Mouse (Mus musculus) liver, embryonic 12.5 days (tissue): ENCODE data around the gene Ier5l. TPM values are rescaled to one million over a fixed set of nuclear protein-coding genes. Genes with fewer than 3 reads are reported as not detected.

Source experiments
- ATAC-seq: fragments of 200-750 bp; cut with Nextera tagmentation; 2 replicates; pipeline ENCODE4 v1.8.0; 2017; ENCODE audit warnings: moderate number of reproducible peaks, mild to moderate bottlenecking, moderate library complexity
- H3K27ac ChIP-seq: fragments of 300-500 bp; sonication (generic); 2 replicates; pipeline ENCODE4 v1.5.1; 2016; ENCODE audit warnings: mild to moderate bottlenecking
- H3K27me3 ChIP-seq: fragments of 300-500 bp; sonication (generic); replicated peaks from 2 replicates; pipeline ENCODE4 v1.6.1; 2016; ENCODE audit warnings: mild to moderate bottlenecking, moderate library complexity
- H3K36me3 ChIP-seq: fragments of 300-500 bp; sonication (generic); 2 replicates; pipeline ENCODE4 v1.6.1; 2016; ENCODE audit warnings: mild to moderate bottlenecking, moderate library complexity
- H3K4me1 ChIP-seq: fragments of 300-500 bp; sonication (generic); 2 replicates; pipeline ENCODE4 v1.6.1; 2016
- H3K4me2 ChIP-seq: fragments of 300-500 bp; sonication (generic); 2 replicates; pipeline ENCODE4 v1.6.1; 2016; ENCODE audit warnings: mild to moderate bottlenecking, moderate library complexity
- H3K4me3 ChIP-seq: fragments of 300-500 bp; sonication (generic); 2 replicates; pipeline ENCODE4 v1.5.1; 2016; ENCODE audit warnings: mild to moderate bottlenecking, moderate library complexity
- H3K9ac ChIP-seq: fragments of 300-500 bp; sonication (generic); 2 replicates; pipeline ENCODE4 v1.6.1; 2016; ENCODE audit warnings: mild to moderate bottlenecking, moderate library complexity
- H3K9me3 ChIP-seq: fragments of 300-500 bp; sonication (generic); replicated peaks from 2 replicates; pipeline ENCODE4 v1.6.1; 2016; ENCODE audit warnings: mild to moderate bottlenecking, moderate library complexity
- WGBS: fragments of 180-500 bp; shearing (Covaris S2); methylation state at CpG from one replicate; pipeline ENCODE4 v1.1.7; 2016; ENCODE audit not compliant: insufficient replicate concordance; 5-methylcytosine and 5-hydroxymethylcytosine counted together
- polyA plus RNA-seq: library from polyadenylated mRNA; unstranded; fragments of >200 nt; fragmentation: Nextera tagmentation; extraction: Ambion mirVana; gene quantifications from 2 replicates; pipeline ENCODE4 v1.2.1, GENCODE M21; 2016

Gene Ier5l
- polyA plus RNA-seq, 1 experiment from 2014 or later: 0.44 TPM

GRCm38 (mm10) chr2:30466787-30467186 is 7.2 kb downstream of the Ier5l start:
- Histone ChIP-seq H3K27ac (no peak overlapping the region), H3K36me3 (no peaks in the 10 kb centered on the region), H3K4me2 (no peak overlapping the region), H3K27me3 (peaks cover 66% of the 10 kb centered on the region), H3K4me1 (peaks cover 28% of the 10 kb centered on the region), H3K4me3 (no peak overlapping the region), H3K9ac (no peak overlapping the region), H3K9me3 (no peaks in the 10 kb centered on the region)
- no peak for ATAC-seq
- 56% methylated on average over 4 of the region's 4 CpGs for WGBS

- H3K4me1 ChIP-seq: peaks cover 18% of the 10 kb centered on the region
- H3K9me3 ChIP-seq: no peaks in the 10 kb centered on the region
- peak overlapping the region; percentile 51 for H3K9ac ChIP-seq
- H3K36me3 ChIP-seq: no peaks in the 10 kb centered on the region
- no peak for ATAC-seq
- H3K27me3 ChIP-seq: peaks cover 42% of the 10 kb centered on the region
- H3K4me3 ChIP-seq: peak overlapping the region; percentile 59
- H3K27ac ChIP-seq: peak overlapping the region; percentile 33; the same call in 1 of the 2 replicates
- peak overlapping the region; percentile 71 for H3K4me2 ChIP-seq
- 44% methylated on average over 5 of the region's 5 CpGs for WGBS
Observed at GRCm38 (mm10) chr2:30464411-30464810, 9.6 kb downstream of the Ier5l start.

- H3K9me3 ChIP-seq: no peaks in the 10 kb centered on the region
- peak overlapping the region; percentile 71 for H3K4me2 ChIP-seq
- peak; percentile 97 for ATAC-seq
- peaks cover 37% of the 10 kb centered on the region for H3K27me3 ChIP-seq
- H3K36me3 ChIP-seq: peaks cover 2% of the 10 kb centered on the region; the same call in 1 of the 2 replicates
- H3K27ac ChIP-seq: peak overlapping the region; percentile 33; the same call in 1 of the 2 replicates
- H3K9ac ChIP-seq: peak overlapping the region; percentile 51
- peak overlapping the region; percentile 59 for H3K4me3 ChIP-seq
- 2% methylated on average over 9 of the region's 9 CpGs for WGBS
- peaks cover 18% of the 10 kb centered on the region for H3K4me1 ChIP-seq
Observed at GRCm38 (mm10) chr2:30463904-30464330, 10.1 kb downstream of the Ier5l start.

- peak overlapping the region; percentile 59 for H3K4me3 ChIP-seq
- no peak for ATAC-seq
- peak overlapping the region; percentile 33; the same call in 1 of the 2 replicates for H3K27ac ChIP-seq
- peak overlapping the region; percentile 71 for H3K4me2 ChIP-seq
- H3K4me1 ChIP-seq: peaks cover 18% of the 10 kb centered on the region
- H3K9me3 ChIP-seq: no peaks in the 10 kb centered on the region
- peaks cover 32% of the 10 kb centered on the region for H3K27me3 ChIP-seq
- peaks cover 5% of the 10 kb centered on the region; the same call in 1 of the 2 replicates for H3K36me3 ChIP-seq
- 17% methylated on average over 5 of the region's 5 CpGs for WGBS
- H3K9ac ChIP-seq: peak overlapping the region; percentile 51; the same call in 1 of the 2 replicates
Observed at GRCm38 (mm10) chr2:30463341-30463761, 10.7 kb downstream of the Ier5l start.

DNA sequence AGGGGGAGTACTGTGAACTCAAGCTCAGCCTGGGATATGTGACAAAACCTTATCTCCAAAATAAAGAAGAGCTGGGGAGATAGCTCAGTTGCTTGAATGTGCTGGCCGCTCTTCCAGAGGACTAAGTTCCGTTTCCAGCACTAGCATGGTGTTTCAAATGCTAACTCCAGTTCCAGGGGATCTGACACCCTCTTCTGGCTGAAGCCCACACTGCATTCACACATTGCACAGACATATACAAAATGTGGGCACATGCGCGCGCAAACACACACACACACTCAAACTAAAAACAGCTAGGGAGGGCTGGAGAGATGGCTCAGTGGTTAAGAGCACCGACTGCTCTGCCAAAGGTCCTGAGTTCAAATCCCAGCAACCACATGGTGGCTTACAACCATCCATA is 14.8 kb downstream of the Ier5l start:
- peaks cover 19% of the 10 kb centered on the region for H3K4me1 ChIP-seq
- 81% methylated on average over 6 of the region's 6 CpGs for whole genome bisulfite sequencing

DNA sequence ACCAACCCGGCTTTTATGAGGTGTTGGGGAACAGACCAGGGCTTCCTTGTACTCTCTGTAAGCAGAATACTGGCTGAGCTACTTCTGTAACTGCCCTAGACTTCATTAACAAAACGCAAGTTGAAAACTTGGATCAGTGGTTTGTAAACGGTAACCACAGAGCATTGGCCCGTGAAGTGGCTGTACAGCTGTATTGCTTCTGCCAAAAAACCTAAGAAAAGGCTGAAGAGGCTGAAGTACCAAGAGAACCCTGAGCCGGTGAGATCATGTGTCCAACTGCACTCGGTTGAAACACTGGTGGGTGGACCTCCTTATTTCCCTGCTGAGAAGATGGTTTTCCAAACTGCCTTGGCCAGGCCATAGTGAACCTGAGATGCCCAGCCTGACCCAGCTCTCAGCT is 15.7 kb downstream of the Ier5l start:
- H3K4me2 ChIP-seq: no peak overlapping the region
- peaks cover 28% of the 10 kb centered on the region for H3K36me3 ChIP-seq
- no peak for ATAC-seq
- H3K4me3 ChIP-seq: no peak overlapping the region
- no peaks in the 10 kb centered on the region for H3K9me3 ChIP-seq
- no peak overlapping the region for H3K9ac ChIP-seq
- no peaks in the 10 kb centered on the region for H3K27me3 ChIP-seq
- peaks cover 14% of the 10 kb centered on the region for H3K4me1 ChIP-seq
- no peak overlapping the region for H3K27ac ChIP-seq
- WGBS: 74% methylated on average over 6 of the region's 6 CpGs

More for the DNA sequence above, 14.8 kb downstream of the Ier5l start:
- H3K27ac ChIP-seq: no peak overlapping the region
- no peaks in the 10 kb centered on the region for H3K9me3 ChIP-seq
- no peak overlapping the region for H3K4me2 ChIP-seq
- H3K27me3 ChIP-seq: no peaks in the 10 kb centered on the region
- H3K36me3 ChIP-seq: peaks cover 20% of the 10 kb centered on the region
- no peak overlapping the region for H3K9ac ChIP-seq
- ATAC-seq: no peak
- no peak overlapping the region for H3K4me3 ChIP-seq

- no peak for ATAC-seq
- no peaks in the 10 kb centered on the region for H3K9me3 ChIP-seq
- no peak overlapping the region for H3K27ac ChIP-seq
- no peaks in the 10 kb centered on the region for H3K27me3 ChIP-seq
- H3K4me3 ChIP-seq: no peak overlapping the region
- peaks cover 9% of the 10 kb centered on the region; the same call in 1 of the 2 replicates for H3K4me1 ChIP-seq
- 76% methylated on average over 13 of the region's 13 CpGs for WGBS
- H3K9ac ChIP-seq: no peak overlapping the region
- no peak overlapping the region for H3K4me2 ChIP-seq
- peaks cover 46% of the 10 kb centered on the region for H3K36me3 ChIP-seq
Observed at GRCm38 (mm10) chr2:30456104-30456980, 17.7 kb downstream of the Ier5l start.

DNA sequence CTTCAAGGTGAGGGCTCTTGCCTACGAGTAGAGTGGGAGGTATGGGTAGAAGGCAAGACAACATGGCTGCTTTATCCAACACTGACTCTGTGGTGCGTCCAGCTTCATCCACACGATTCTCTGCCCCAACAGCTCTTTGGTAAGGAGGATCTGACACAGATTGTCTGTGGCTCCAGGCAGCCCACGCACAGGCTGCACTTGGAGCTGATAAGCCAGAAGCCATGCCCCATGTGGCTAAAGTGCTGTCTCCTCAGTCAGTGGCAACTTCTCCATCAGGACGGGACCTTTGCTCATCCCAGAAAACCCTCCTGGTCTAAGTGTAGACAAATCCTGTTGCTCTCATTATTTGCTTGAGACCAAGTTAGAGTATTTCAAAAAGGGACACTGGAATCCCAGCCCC is 19.4 kb downstream of the Ier5l start:
- Histone ChIP-seq H3K27me3 (no peaks in the 10 kb centered on the region), H3K9me3 (0 out of 2 replicates have a peak, but pooled peaks cover 4% of the 10 kb centered on the region), H3K27ac (no peak overlapping the region; the same call in 1 of the 2 replicates), H3K36me3 (peaks cover 63% of the 10 kb centered on the region), H3K4me2 (no peak overlapping the region), H3K4me3 (no peak overlapping the region), H3K4me1 (peaks cover 9% of the 10 kb centered on the region; the same call in 1 of the 2 replicates), H3K9ac (no peak overlapping the region)
- no peak for ATAC-seq
- 46% methylated on average over 5 of the region's 5 CpGs for WGBS

GRCm38 (mm10) chr2:30453570-30453969 is 20.4 kb downstream of the Ier5l start:
- Histone ChIP-seq H3K4me3 (no peak overlapping the region), H3K9me3 (0 out of 2 replicates have a peak, but pooled peaks cover 4% of the 10 kb centered on the region), H3K4me1 (peaks cover 9% of the 10 kb centered on the region; the same call in 1 of the 2 replicates), H3K27me3 (no peaks in the 10 kb centered on the region), H3K27ac (no peak overlapping the region), H3K9ac (no peak overlapping the region), H3K36me3 (peaks cover 70% of the 10 kb centered on the region), H3K4me2 (no peak overlapping the region)
- ATAC-seq: no peak
- WGBS: 78% methylated on average over 3 of the region's 3 CpGs

- H3K36me3 ChIP-seq: peaks cover 82% of the 10 kb centered on the region
Observed at GRCm38 (mm10) chr2:30451525-30451924, 22.5 kb downstream of the Ier5l start.

DNA sequence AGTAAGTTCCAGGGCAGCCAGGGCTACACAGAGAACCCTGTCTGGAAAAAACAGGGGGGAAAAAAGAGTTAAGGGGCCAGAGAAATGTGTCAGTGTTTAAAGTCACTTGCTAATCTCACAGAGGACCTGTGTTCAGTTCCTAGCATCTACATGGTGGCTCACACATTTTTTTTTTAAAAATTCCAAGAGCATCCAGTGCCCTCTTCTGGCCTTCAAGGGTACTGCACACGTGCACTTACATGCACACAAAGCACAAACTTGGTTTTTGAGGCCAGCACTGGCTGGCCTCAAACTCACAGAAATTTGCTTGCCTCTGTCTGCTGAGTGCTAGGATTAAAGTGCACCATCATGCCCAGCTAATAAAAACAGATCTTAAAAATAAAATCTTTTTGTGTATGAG is 23.5 kb downstream of the Ier5l start:
- no peak for ATAC-seq
- Histone ChIP-seq H3K4me3 (no peak overlapping the region), H3K9me3 (0 out of 2 replicates have a peak, but pooled peaks cover 4% of the 10 kb centered on the region), H3K36me3 (peaks cover 89% of the 10 kb centered on the region), H3K4me1 (peaks cover 16% of the 10 kb centered on the region), H3K27ac (no peak overlapping the region), H3K27me3 (no peaks in the 10 kb centered on the region), H3K9ac (no peak overlapping the region), H3K4me2 (no peak overlapping the region)
- 58% methylated on average over 1 of the region's 1 CpGs for WGBS

More at GRCm38 (mm10) chr2:30451525-30451924, 22.5 kb downstream of the Ier5l start:
- Histone ChIP-seq H3K9ac (no peak overlapping the region), H3K27ac (no peak overlapping the region), H3K9me3 (0 out of 2 replicates have a peak, but pooled peaks cover 4% of the 10 kb centered on the region), H3K4me2 (no peak overlapping the region), H3K4me3 (no peak overlapping the region), H3K27me3 (no peaks in the 10 kb centered on the region), H3K4me1 (peaks cover 11% of the 10 kb centered on the region)
- no peak for ATAC-seq
- WGBS: 88% methylated on average over 3 of the region's 3 CpGs

- peaks cover 97% of the 10 kb centered on the region for H3K36me3 ChIP-seq
- no peaks in the 10 kb centered on the region for H3K27me3 ChIP-seq
- 0 out of 2 replicates have a peak, but pooled peaks cover 4% of the 10 kb centered on the region for H3K9me3 ChIP-seq
- no peak overlapping the region for H3K27ac ChIP-seq
- 93% methylated on average over 7 of the region's 7 CpGs for WGBS
- H3K4me1 ChIP-seq: peaks cover 33% of the 10 kb centered on the region
- H3K9ac ChIP-seq: no peak overlapping the region
- H3K4me2 ChIP-seq: no peak overlapping the region
- H3K4me3 ChIP-seq: no peak overlapping the region
- no peak for ATAC-seq
Observed at GRCm38 (mm10) chr2:30448371-30448770, 25.6 kb downstream of the Ier5l start.
